Mouse (Mus musculus): ENCODE measurements around the gene Mob1a.

- TF ChIP-seq HCFC1 (IDR thresholded peaks at IDR 0.05; ENCODE audit: borderline replicate concordance, insufficient read depth, low read length) (no peak), ZNF384 (IDR thresholded peaks at IDR 0.05; ENCODE audit: low read depth, low read length) (no peak), CHD2 (IDR thresholded peaks at IDR 0.05; ENCODE audit: low read depth, low read length) (no peak)
These were observed 44.6 kb downstream of the Mob1a start for GRCm38 (mm10) chr6:83370316-83370965.

Measured in ES-E14 (cell line).